Mouse (Mus musculus): ENCODE measurements around the gene Ubp1.

The Ubp1 gene

DNA sequence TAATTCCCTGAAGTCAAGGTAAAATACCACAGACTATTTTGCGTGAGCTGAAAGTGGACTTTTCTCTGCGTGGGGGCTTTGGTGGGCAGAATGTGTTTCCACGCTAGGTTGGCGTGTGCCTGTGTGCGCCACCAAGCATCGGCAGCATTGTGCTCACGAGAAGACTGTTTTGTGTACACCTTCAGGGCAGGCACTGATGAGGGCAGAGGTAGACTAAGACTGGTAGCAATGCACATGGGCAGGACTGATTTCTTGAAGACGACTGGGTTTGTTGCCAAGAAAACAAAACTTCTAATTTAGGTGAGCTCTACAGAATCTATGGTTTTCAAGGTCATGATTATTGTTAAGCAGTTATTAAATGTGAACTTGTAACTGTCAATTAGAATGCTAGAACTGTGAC is 38.7 kb downstream of the Ubp1 start:
- DNase-seq (ENCODE audit: low spot score) = no peak

DNA sequence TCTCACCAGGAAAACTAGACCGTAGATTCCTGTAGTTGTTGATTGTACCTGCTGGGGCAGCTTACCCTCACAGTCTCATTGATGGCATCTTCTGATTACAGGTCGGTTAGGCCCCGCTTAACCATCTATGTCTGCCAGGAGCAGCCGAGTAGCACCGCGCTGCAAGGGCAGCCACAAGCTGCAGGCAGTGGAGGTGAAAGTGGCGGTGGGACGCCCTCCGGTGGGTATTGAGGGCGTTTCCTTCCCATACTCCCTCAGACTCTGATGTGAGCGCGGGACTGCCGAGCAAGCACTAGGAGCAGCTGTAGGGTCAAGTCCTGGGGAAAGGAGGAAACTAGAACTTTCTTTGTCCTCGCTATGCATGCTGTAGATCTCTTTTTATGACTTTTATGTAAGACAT is 39.3 kb downstream of the Ubp1 start:
- no peak for DNase-seq (ENCODE audit: low spot score)

DNA sequence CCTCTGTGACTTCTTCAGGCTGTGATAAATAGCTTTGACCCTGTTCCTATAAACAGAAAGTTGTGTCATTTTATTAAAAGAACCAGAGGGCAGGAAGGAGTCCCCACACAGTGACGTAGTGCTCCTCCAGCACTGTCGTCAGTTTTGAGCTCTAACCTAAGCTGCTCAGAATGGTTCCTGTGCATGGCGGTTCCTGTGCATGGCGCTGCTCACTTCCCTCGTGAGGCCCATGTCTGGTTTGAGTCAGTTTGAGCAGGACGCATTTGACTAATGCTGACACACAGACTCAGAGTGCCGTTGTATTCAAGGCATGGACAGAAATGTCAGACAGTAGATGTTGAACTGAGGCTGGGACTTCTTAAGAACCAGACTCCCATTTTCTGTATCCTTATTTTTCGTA is 40.9 kb downstream of the Ubp1 start:
- DNase-seq (ENCODE audit: low spot score) = no peak

DNA sequence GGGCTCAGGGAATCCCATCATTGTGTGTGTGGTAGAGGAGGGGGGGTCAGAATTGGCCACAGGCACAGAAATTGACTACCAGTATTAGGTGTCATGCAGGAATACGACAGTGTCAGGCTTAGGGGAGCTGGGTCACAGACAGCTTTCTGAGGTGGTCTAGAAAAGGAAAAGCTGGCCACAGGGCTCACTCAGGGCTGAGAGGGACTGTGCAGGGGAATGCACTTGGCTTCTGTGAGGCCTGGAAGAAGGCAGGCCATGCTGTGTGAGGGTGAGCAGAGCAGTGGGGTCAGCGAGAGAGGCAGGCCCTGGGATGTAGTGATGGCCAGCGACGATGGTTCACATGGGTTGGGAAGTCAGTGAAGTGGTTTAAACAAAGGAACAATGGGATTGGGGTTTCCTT is 43.1 kb downstream of the Ubp1 start:
- DNase-seq (ENCODE audit: low spot score) = no peak

DNA sequence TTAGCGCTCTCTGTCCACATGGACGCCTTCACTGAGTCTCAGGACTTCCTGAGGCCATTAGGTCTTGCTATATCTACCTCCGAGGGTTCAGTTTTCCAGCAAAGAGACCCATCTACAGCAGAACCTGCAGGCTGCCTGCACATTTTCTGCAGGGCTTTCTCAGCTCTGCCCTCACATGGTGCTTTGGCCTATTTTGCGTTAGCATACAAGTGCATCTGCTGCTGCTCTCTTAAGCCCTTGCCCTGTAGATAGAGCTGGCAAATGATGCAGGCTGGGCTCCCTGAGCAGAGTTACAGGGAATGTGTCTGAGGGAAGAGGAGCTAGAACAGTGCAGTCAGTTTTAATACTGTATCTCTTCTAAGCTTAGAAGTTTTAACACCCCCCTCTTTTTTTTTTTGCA is 44.2 kb downstream of the Ubp1 start:
- no peak for DNase-seq (ENCODE audit: low spot score)

DNA sequence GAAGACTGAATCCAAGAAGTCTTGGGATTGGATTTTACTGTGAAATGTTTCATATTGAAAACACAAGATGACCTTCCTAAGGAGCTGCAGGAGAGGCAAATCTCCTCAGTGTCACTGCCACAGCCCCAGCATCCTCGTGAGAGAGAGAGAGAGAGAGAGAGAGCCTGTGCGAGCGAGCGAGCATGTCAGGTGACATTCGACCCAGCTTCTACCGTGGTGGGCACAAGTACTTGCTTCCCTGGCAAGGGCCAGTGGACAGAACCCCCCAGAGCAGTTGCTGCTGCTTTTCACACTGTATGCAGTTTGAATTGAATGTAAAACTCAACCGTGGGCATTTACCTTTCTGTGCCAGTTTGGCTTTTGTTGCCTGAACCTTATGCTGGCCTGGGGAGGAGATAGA is 44.7 kb downstream of the Ubp1 start:
- DNase-seq (ENCODE audit: low spot score) = no peak

DNA sequence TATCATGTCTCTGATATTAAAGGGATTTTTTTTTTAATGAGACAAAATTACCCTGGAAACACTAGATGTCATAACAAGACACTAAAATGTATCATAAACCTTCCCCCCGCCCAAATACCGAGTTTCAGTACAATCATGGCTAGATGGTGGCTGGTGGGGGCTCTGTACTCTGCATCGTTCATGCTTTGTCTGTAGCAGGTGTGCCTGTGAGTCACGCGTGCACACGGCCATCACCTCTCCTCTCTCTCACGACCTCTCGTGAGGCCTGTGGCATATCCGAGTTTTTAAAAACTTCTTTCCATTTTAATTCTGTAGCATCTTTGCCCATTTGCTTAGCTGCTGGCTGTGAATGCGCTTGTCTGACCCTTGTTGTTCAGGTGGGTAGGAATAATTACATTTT is 45.5 kb downstream of the Ubp1 start:
- no peak for DNase-seq (ENCODE audit: low spot score)

DNA sequence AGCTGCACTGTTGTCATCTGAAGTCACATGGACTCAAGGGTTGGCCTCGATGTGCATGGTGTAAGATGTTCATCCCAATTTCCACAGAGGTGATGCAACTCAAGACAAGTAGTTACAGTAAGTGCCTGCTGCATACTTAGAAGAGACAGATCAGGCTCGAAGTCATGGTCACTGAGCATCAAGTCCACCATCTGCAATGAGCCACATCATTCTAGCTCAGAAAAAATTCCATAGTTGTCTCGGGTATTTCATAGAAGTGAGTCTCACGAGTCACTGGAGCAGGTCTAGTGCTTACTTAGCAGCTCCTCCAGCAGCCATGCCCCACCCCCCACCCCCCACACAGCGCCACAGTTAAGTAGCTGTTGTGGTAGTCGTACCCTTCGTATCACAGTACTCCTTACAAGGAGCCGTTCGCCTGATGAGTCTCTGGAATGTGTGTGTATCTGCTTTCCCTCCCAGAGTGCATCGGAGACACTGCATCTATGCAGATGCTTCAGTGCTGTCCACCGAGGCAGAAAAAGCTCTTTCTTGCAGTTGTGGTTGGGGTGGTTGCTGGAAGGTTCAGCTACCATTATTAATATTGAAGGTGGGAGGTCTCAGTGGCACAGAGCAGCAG is 46.6 kb downstream of the Ubp1 start:
- no peak for DNase-seq (ENCODE audit: low spot score)

DNA sequence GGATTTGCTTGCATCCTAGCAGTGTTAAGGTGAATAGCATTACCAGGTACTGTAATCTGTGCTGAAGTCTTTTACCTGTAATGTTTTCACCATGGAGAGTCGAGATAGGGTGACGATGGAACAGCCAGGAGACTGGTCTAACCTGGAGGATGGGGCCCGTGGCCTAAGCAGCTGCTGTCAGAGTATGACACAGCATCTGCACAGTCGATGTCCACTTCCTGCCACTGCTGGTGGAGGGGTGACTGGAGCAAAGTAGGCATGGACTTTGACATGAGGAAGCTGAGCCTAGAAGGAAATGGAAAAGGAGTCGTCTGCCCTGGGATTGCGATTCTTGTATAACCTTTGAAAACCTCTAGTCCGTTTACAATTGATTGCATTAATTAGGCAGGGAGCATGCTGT is 47.9 kb downstream of the Ubp1 start:
- no peak for DNase-seq (ENCODE audit: low spot score)

DNA sequence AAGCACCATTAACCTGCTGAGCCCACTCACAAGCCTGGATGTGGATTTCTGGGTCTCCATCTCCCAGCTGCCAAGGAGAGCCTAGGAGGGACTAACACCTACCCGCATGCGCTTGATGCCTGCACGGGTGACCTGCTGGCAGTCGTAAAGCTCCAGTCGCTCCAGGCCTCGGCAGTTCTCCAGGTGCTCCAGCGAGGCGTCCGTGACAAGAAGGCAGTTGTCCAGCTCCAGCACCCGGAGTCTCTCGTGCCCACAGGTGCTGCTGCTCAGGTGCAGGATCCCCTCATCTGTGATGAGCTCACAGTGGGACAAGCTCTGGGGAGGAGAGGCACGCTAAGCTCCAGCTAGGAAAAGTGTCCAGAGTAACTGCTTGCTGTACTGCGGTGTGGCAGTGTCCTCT is 48.6 kb downstream of the Ubp1 start:
- DNase-seq (ENCODE audit: low spot score) = no peak

DNA sequence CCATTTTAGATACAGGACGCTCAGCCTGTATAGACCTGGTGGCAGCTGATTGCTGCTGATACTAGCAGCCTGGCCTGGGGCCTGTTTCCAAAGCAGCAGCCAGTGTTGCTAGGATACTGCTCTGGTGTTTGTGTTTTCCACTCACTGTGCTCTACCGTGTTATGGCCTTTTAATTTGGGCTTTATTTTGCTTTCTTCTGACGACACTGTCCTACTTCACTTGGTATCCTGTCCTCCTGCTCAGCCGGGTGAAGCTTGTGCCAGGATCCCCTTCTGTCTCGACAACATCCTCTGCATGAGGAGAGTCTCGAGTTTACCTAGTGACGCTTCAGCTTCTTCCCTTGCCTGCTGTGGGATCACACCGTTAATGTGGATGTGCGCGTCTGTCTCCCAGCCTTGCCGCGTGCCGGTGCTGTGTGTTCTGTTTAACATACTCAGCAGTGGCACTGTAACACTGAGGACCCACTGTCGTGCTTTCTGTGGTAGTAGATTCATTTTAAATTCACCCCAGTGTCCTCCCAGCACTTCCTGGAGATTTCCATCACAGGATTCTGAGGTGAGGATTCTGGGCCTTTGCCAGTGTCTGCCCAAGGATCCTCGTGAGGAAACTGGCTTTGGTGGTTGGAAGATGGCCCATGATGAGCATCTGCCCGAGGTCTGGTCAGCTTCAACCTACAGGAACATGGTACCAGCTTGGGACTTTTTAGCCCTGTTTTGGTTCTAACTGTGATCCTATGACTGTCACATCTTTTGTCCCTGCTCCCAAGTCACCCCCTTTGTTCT is 50.6 kb downstream of the Ubp1 start:
- DNase-seq (ENCODE audit: low spot score) = no peak

DNA sequence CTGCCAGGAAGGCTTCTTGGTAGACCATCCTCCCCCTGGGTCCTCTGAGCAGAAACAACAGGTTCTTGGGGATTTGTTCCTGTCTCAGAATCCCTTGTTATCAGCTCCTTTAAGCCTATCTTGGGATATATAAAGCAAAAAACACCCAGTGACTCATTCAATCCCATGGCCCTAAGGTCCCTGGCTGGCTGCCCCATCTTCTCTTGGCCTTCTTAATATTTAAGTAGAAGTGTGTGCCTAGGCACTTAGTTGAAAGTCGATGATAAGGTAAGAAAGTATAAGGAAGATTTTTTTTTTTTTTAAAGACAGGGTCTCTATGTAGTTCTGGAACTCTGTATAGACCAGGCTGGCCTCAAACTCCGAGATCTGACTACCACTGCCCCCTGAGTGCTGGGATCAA is 51.7 kb downstream of the Ubp1 start:
- DNase-seq (ENCODE audit: low spot score) = no peak

DNA sequence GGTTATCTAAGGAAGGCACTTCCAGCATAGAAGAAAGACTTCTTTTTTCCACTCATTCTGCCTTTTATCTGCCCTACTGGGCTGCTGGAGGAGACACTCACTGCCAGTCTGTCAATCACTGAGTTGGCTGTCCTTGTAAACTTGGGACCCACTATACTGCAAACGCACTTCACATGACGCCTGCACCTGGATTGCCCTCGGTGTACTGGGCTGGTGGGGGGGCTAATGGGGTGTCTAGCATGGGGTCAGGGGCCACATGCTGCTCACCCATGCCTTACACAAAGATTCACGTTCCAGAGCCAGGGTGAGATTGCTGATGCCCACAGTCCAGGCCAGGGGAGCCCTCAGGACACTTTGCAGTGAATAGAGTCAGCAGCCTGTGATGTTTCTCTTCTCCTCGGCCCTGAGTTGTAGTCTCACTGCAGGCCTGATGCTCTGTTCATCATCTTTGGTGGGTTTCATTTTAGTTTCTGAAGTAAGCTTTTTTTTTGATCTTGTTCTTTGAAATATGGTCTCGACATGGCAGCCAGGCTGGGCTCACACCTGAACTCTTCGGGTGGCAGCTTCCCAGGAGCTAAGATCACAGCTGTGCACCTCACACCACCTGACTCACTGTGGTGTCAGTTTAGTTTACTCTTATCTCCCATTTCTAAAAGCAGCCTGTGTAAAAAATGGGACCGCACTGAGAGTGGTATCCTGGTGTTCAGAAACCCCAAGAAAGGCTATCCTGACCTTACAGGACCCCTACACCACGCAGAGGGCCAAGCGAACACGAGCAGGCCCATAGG is 52.3 kb downstream of the Ubp1 start:
- DNase-seq (ENCODE audit: low spot score) = no peak

DNA sequence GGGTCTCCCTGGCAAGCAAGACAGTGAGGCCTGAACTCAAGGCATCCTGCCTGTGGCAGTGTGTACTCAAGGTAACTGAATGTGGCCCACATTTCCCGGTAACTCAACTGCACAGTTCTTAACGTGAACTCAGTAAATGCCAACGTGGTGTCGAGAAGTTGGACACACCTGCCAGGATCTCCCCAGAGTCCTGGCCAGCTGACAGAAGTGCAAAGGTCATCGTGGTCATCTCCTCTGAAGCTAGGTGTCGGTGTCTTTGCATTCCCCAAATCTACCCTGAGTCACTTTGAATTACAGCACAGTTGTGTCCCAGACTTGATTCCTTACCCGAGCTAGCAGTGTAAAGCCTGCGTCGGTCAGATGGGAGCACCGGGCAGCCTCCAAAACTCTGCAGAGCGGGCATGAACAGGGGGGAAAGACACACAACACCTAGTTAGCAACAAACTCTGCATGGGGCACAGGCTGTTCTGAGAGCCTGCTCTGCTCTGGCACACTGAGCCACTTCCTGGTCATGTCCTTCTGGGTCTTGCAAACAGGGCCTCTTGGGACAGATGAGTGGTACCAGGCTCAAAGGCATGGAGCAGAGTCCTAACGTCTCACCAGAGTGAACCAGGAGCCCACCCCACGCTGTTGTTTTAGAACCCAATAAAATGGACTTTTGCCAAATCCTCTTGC is 54.3 kb downstream of the Ubp1 start:
- DNase-seq (ENCODE audit: low spot score) = no peak

DNA sequence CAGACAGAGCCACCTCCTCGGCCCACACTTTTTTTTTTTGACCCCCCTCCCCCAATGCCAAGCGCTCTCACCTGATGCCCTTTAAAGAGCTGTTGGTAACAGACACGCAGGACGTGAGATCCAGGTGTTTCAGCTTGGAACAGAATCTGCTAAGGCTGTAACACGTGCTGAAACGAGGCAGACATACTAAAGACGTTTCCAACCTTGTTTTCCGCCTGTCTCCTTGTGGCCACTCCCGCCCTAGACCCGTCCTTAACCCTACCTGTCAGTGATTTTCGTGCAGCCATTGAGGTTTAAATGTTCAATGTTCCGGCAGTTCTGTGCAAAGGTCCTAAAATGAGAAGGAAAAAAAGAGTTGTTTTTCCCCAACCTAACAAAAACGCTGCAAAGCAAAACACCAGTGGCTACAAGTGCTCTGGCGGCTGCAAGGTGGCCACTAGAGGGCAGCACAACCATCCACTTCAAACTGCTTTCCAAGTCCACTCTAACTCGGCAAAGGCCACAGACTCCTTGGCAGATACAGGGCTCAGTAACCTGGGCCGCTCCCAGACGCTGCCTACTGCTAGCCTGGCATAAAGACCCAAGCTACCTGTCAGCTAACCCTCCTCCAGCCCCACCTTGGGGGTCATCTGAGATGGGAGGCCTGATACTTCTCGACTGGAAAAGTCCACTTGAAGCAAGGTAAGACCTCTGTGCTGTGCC is 60.0 kb downstream of the Ubp1 start:
- peak; percentile 93 for DNase-seq (ENCODE audit: low spot score)

DNA sequence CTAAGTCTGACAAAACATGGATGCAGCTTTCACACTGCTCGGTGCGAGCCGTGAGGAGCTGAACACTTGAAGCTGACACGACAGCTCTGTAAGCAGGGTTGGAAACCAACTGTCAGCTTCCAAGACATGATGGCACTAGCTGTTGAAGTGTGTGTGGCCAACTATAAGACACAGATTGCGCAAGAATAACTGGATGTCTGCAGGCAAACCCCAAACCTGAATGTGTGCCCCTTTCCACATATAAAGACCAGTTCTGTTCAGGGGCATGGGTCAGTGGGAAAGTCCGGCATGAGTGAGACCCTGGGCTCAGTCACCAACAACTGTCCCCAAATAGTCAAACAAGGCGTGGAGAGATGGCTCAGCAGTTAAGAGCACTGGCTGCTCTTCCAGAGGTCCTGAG is 62.1 kb downstream of the Ubp1 start:
- no peak for DNase-seq (ENCODE audit: low spot score)

DNA sequence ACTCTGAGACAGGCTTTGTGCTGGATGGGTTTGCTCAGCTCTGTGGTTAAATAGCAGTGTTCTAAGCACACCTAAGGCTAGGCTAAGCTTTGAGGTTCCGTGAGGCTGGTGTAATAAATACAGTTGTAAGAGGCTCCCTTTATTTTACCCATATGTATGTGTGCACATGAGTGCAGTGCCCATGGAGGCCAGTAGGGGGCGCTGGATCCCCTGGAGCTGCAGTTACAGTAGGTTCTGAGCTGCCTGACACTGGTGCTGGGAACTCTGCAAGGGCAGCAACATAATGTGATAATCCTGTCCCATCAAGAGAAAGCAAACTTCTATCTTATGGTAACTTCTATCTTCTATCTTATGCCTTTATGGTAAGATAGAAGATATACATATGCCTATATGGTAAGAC is 67.6 kb downstream of the Ubp1 start:
- DNase-seq (ENCODE audit: low spot score) = no peak

DNA sequence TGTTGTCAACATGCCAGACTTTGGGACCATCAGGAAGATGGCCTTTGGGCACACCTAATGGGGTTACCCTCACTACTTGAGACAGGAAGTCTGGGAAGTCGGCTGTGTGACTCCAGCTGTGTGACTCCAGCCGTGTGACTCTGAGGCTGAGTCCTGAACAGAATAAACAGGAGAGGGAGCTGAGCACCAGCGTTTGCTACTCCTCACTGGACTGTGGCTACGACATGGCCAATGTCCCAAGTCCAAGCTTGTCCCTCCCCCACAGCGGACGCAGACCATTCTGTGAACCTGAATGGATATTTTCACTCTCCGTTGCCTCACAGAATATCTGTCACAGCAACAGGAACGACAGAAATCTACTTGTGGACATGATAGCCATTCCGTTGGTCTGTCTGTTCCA is 76.1 kb downstream of the Ubp1 start:
- DNase-seq (ENCODE audit: low spot score) = no peak

DNA sequence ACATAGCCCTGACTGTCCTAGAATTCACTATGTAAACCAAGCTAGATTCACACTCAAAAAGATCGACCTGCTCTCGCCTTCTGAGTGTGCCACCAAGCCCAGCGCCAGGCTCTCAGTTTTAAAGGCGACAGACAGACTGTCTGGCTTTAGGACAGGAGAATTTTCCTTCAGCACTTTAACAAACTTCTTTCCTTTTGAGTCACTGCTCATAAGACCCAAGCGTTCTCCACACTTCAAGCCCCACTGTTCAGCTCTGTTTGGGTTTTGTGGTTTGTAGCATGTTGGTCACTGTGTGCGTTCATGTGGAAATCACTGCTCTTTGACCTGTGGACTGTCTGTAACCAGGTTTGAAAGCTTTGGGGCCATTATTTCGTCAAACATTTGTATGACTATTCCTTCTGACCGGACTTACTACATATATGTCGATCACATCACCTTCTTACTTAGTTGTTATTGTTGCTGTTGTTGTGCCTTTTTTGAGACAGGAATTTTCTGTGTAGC is 77.2 kb downstream of the Ubp1 start:
- no peak for DNase-seq (ENCODE audit: low spot score)

DNA sequence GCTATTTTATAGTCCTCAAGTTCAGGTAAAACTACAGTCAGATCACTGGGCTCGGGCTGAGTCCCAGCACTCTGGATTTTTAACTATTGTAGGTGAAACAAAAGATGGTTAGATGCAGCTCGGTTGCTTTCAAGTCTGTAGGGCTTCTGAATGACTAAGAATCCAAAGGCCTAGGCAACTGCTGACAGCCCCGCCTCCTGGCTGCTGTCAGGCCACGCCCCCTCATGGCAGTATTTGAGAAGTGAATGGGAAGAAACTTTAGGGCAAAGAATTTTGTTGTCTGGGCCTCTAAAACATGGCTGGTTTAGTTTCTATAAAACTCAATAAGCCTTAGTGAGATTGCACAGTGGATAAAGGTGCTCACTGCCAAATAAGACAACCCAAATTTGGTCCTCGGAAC is 78.8 kb downstream of the Ubp1 start:
- peak; percentile 30 for DNase-seq (ENCODE audit: low spot score)

DNA sequence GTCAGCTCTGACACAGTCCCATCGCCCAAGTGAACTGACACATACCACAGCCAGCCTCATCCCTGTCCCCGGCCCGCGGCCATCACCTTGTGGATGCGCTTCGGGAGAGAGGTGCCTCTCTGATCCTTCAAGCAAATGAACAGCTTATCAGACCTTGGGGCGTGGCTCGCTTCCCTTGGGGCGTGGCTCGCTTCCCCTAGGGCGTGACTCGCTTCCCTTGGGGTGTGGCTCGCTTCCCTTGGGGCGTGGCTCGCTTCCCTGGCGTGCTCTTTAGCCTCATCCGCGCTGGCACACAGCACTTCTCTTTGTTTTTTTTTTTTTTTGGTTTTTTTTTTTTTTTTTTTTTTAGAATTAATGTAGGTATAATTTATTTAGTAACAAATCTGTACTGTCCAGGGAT is 80.5 kb downstream of the Ubp1 start:
- DNase-seq (ENCODE audit: low spot score) = no peak

DNA sequence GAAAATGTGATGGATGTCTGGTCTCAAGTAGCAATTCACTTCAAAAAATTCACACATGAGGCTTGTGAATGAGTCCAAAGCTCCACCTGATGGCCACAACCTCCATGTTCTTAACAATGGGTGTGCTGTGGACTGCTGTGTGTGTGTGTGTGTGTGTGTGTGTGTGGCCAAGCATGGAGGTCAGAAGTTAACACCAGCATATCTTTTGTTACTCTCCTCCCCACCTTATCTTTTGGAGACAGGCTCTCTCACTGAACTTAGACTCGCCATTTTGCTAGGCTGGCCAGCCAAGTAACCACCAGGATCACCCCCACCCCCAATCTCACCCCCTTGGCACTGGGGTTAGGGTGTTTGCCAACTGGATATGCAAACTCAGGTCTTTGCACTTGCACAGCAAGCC is 83.3 kb downstream of the Ubp1 start:
- DNase-seq (ENCODE audit: low spot score) = no peak
